Mouse (Mus musculus): ENCODE data around the gene Lrp8. TPM values are rescaled to one million over a fixed set of nuclear protein-coding genes. Genes with fewer than 3 reads are reported as not detected.

Lrp8 gene
- polyA plus RNA-seq, 1 experiment = not detected

DNA sequence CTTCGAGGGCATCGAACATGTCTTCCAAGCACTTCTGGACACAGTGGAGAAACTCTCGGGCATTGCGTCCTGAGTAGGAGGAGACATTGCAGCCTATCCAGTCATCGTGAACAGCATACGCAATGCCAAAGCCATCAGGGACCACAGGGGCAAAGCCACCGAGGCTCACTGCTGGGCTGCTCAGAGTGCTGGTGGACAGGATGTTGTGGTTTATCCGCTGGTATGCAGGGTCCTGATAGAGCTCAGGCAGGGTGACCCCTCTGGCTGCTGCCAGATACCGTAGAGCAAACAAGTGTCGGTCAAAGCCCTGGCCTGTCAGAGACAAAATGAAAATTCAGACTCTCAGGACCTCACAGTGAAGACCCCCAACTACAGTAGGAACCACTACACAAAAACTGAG is 102.2 kb downstream of the Lrp8 start:
- H3K4me3 ChIP-seq (ENCODE audit: insufficient read depth, low read depth, low read length) = no peak overlapping the region
- no peaks in the 10 kb centered on the region for H3K4me1 ChIP-seq (ENCODE audit: control insufficient read depth, insufficient read depth, low read length)
- TF ChIP-seq POLR2A (IDR thresholded peaks at IDR 0.05; ENCODE audit: insufficient read depth, low read depth, low read length) (no peak), CTCF (IDR thresholded peaks at IDR 0.05; ENCODE audit: insufficient read depth, low read depth, low read length) (no peak)
- 95% methylated on average over 10 of the region's 10 CpGs for WGBS
- H3K27ac ChIP-seq (ENCODE audit: insufficient read depth, low read depth, low read length) = no peak overlapping the region

DNA sequence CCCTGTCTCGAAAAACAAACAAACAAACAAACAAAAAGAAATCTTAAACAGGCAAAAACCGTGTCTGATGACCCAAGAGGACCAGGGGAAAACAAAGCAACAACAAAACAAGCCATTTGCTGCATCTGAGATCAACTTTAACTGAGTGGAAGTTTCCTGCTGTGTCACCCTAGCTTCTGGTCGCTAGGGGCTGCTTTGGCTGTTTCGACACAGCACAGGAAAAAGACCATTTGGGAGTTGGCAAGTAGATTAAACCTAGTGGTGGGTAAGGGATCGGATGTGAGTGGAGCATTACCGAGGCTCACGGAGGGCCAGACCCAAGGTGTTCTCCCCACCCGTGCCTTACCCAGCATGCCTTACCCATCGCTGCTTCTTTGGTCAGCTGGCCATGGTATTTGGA is 104.5 kb downstream of the Lrp8 start:
- no peaks in the 10 kb centered on the region for H3K4me1 ChIP-seq (ENCODE audit: control insufficient read depth, insufficient read depth, low read length)
- no peak overlapping the region for H3K4me3 ChIP-seq (ENCODE audit: insufficient read depth, low read depth, low read length)
- H3K27ac ChIP-seq (ENCODE audit: insufficient read depth, low read depth, low read length) = no peak overlapping the region
- no peak for TF ChIP-seq POLR2A (IDR thresholded peaks at IDR 0.05; ENCODE audit: insufficient read depth, low read depth, low read length)
- no peak for TF ChIP-seq CTCF (IDR thresholded peaks at IDR 0.05; ENCODE audit: insufficient read depth, low read depth, low read length)
- WGBS = 91% methylated on average over 9 of the region's 9 CpGs

DNA sequence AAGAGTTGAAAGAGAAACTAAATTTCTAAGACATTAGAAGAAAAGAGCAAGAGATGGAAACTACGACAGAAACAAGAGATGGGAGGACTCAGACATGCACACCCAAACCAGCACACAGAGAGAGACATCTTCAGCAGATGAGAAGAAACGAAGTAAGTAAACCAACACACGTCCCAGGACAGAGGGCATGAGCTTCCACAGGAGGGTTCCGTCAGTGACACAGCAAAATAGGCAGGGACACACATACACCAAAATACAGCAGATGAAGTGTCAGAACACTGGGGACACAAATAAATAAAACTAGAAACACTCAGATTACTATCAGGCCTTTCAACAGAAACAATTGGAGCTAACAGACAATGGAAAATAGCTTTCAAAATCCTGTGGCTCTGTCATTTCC is 108.0 kb downstream of the Lrp8 start:
- no peak for TF ChIP-seq POLR2A (IDR thresholded peaks at IDR 0.05; ENCODE audit: insufficient read depth, low read depth, low read length)
- Histone ChIP-seq H3K27ac (ENCODE audit: insufficient read depth, low read depth, low read length) (no peak overlapping the region), H3K4me3 (ENCODE audit: insufficient read depth, low read depth, low read length) (no peak overlapping the region), H3K4me1 (ENCODE audit: control insufficient read depth, insufficient read depth, low read length) (no peaks in the 10 kb centered on the region)
- 93% methylated on average over 4 of the region's 4 CpGs for WGBS

DNA sequence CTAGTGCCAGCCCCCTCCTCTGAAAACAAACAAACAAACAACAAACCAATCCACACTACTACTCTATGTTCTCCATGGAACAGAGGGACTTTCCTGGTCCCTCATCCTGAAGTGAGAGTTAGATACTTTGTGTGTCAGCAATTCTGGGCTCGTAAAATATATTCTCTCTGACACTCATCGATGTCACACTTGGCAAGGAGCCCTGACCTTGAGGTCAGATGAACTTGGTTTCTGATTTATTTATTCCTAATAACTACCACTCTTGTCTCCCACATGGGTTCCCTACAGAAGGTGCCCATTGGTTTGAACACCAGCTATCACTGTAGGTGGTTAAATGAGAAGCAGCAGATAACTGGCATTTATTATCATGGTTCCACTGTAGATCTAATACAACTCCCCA is 118.3 kb downstream of the Lrp8 start:
- 92% methylated on average over 2 of the region's 2 CpGs for WGBS
- TF ChIP-seq CTCF (IDR thresholded peaks at IDR 0.05; ENCODE audit: insufficient read depth, low read depth, low read length) (no peak), POLR2A (IDR thresholded peaks at IDR 0.05; ENCODE audit: insufficient read depth, low read depth, low read length) (no peak)
- Histone ChIP-seq H3K4me1 (ENCODE audit: control insufficient read depth, insufficient read depth, low read length) (peaks cover 7% of the 10 kb centered on the region; the same call in 1 of the 2 replicates), H3K27ac (ENCODE audit: insufficient read depth, low read depth, low read length) (no peak overlapping the region), H3K4me3 (ENCODE audit: insufficient read depth, low read depth, low read length) (no peak overlapping the region)

DNA sequence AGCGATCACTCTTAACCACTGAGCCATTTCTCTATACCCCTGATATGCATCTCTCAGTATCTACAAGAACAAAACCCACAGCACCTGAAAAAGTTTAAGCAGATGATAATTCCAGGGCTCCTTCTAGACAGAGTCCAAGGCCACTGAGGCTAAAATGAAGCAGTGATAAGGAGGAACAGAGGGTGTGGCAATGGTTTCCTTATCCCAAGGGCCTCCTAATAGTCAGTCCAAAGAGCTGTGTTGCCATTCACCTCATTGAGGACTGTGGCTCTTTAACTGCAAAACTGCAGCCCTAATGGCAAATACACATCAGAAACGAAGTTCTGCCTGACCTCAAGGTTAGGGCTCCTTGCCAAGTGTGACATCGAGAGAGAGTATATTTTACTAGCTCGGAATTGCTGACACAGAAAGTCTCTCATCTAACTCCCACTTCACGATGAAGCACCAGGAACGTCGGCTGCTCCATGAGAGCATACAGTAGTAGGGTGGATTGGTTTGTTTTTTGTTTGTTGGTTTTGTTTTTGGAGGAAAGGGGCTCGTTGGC is 119.2 kb downstream of the Lrp8 start:
- TF ChIP-seq CTCF (IDR thresholded peaks at IDR 0.05; ENCODE audit: insufficient read depth, low read depth, low read length) = no peak
- TF ChIP-seq POLR2A (IDR thresholded peaks at IDR 0.05; ENCODE audit: insufficient read depth, low read depth, low read length) = no peak
- Histone ChIP-seq H3K4me3 (ENCODE audit: insufficient read depth, low read depth, low read length) (no peak overlapping the region), H3K4me1 (ENCODE audit: control insufficient read depth, insufficient read depth, low read length) (peaks cover 7% of the 10 kb centered on the region; the same call in 1 of the 2 replicates), H3K27ac (ENCODE audit: insufficient read depth, low read depth, low read length) (no peak overlapping the region)
- 72% methylated on average over 8 of the region's 8 CpGs for WGBS

DNA sequence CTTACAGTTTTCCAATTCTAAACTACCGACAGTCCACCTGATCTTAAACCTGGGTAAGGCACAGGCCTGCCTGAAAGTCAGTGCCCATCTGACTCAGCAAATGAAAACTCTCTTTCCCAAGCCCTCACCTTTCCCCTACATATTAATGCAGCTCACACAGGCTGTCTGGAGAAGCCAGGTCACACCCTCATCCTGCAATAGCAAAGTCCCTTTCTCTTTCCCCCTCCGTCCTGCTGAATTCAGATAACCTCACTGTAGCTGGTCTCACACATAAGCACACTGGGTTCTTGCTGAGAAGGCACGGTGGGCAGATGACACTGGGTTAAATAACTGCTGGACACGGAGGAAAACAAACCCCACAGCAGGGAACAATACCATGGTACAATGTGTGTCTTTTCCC is 119.9 kb downstream of the Lrp8 start:
- no peak overlapping the region for H3K27ac ChIP-seq (ENCODE audit: insufficient read depth, low read depth, low read length)
- no peak overlapping the region for H3K4me3 ChIP-seq (ENCODE audit: insufficient read depth, low read depth, low read length)
- peaks cover 7% of the 10 kb centered on the region; the same call in 1 of the 2 replicates for H3K4me1 ChIP-seq (ENCODE audit: control insufficient read depth, insufficient read depth, low read length)
- 64% methylated on average over 4 of the region's 4 CpGs for WGBS
- TF ChIP-seq CTCF (IDR thresholded peaks at IDR 0.05; ENCODE audit: insufficient read depth, low read depth, low read length) (no peak), POLR2A (IDR thresholded peaks at IDR 0.05; ENCODE audit: insufficient read depth, low read depth, low read length) (no peak)

DNA sequence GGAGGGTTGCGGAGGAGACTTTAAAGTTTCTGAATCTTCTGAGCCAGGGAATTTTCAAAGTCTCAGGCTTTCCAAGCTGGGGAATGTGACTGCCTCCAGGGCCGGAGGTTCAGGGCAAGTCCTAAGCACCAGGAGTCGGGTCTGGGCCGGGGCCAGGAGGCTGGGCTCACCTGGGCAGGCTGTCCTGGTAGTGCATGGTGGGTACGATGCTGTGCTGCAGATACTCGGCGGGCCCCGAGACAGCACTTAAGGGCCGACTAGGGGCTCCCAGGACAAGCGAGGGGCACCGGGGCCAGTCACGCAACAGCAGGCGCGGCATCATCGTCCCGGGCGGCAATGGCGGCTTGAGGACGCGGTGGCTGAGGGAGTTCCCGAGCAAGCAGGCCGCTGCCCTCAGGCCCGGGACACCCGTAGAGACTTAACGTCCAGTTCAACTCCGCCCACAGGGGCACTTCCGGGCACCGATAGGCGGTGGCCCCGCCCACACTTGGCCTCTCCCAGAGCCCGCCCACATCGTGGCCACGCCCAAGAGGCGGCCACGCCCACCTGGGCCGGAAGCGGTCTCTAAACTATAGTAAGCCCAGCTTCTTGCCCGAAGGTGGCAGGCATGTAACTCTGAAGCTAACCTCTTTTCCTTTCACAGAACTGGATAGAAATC is 121.2 kb downstream of the Lrp8 start, which contains the start of gene Cpt2:
Gene Cpt2, minus strand, starts transcription at position 466 of the 658 bp plus-strand sequence.
- Histone ChIP-seq H3K27ac (ENCODE audit: insufficient read depth, low read depth, low read length) (no peak within 1 kb of the TSS), H3K4me1 (ENCODE audit: control insufficient read depth, insufficient read depth, low read length) (peaks cover 7% of the 10 kb centered on the region; the same call in 1 of the 2 replicates), H3K4me3 (ENCODE audit: insufficient read depth, low read depth, low read length) (peak within 1 kb of the TSS; percentile 53)
- peak; percentile 41; the same call in 1 of the 2 replicates for TF ChIP-seq POLR2A (IDR thresholded peaks at IDR 0.05; ENCODE audit: insufficient read depth, low read depth, low read length)
- TF ChIP-seq CTCF (IDR thresholded peaks at IDR 0.05; ENCODE audit: insufficient read depth, low read depth, low read length) = no peak
- 5% methylated on average over 38 of the region's 38 CpGs for WGBS

DNA sequence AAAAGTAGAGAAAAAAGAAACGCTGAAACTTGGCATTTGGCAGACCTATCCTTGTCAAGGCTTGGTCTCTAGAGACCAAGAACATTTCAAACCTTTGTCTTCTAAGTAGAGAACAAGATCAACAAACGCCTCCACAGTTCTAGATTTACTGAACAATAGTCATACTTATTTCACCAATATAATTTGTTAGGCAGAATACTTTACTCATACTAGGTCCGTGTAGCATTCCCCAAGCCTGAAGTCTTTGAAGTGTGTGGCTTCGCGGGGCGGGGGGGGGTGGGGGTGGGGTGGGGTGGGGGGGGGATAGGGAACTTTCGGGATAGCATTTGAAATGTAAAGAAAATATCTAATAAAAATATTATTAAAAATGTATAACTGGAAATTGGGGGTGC is 121.7 kb downstream of the Lrp8 start:
- H3K4me3 ChIP-seq (ENCODE audit: insufficient read depth, low read depth, low read length) = 0 out of 2 replicates have a peak overlapping the region, but pooled peaks have one; percentile 53
- H3K4me1 ChIP-seq (ENCODE audit: control insufficient read depth, insufficient read depth, low read length) = peaks cover 7% of the 10 kb centered on the region; the same call in 1 of the 2 replicates
- 28% methylated on average over 7 of the region's 7 CpGs for WGBS
- TF ChIP-seq CTCF (IDR thresholded peaks at IDR 0.05; ENCODE audit: insufficient read depth, low read depth, low read length) (no peak), POLR2A (IDR thresholded peaks at IDR 0.05; ENCODE audit: insufficient read depth, low read depth, low read length) (no peak)
- no peak overlapping the region for H3K27ac ChIP-seq (ENCODE audit: insufficient read depth, low read depth, low read length)

Other genes with a start within 250 kb of the Lrp8 start
- not detected in 2 replicates for gene Dmrtb1, start 118.0 kb upstream of the Lrp8 start, polyA plus RNA-seq (2012; ENCODE audit: insufficient read depth, insufficient read length, low replicate concordance, missing spikeins)
- gene Magoh, start 77.5 kb downstream of the Lrp8 start, polyA plus RNA-seq (2012; ENCODE audit: insufficient read depth, insufficient read length, low replicate concordance, missing spikeins) = not detected in 2 replicates
- not detected in 2 replicates for gene 0610037L13Rik, start 87.6 kb downstream of the Lrp8 start, polyA plus RNA-seq (2012; ENCODE audit: insufficient read depth, insufficient read length, low replicate concordance, missing spikeins)
- not detected in 2 replicates for gene Cpt2, start 121.3 kb downstream of the Lrp8 start, polyA plus RNA-seq (2012; ENCODE audit: insufficient read depth, insufficient read length, low replicate concordance, missing spikeins)
- not detected in 2 replicates for gene Slc1a7, start 166.1 kb downstream of the Lrp8 start, polyA plus RNA-seq (2012; ENCODE audit: insufficient read depth, insufficient read length, low replicate concordance, missing spikeins)

Measured in olfactory bulb, adult 2 months (tissue).